9 mouse cellular contexts compared by ENCODE assay signal in genomic region chr6:39848766-39849165, GRCm38 (mm10). TPM values are rescaled to one million over a fixed set of nuclear protein-coding genes. Genes with fewer than 3 reads are reported as not detected.
DNase-seq lines count a peak whose midpoint lies in the region; ATAC-seq and TF ChIP-seq lines count a peak whose summit lies in the region.
"Had no signal": no experiment of that assay in that cellular context is flagged by ENCODE, and none has a peak within 500 bp of the region (broad histone marks: within the 10 kb centered on the region; RNA-seq: fewer than 3 reads in every experiment).

No protein-coding gene starts in this region.

- peak; percentile 23; the same call in 1 of the 2 replicates for TF ChIP-seq CTCF in cerebellum, adult 2 months (IDR thresholded peaks at IDR 0.05; ENCODE audit: borderline replicate concordance, insufficient read depth, low read depth, low read length)
- peak; percentile 68 for TF ChIP-seq CTCF in liver, embryonic 14.5 days (IDR thresholded peaks at IDR 0.05; ENCODE audit: low read depth)

- 64% methylated on average over 7 of the region's 7 CpGs for WGBS in cerebellum, adult 2 months
- WGBS in liver, embryonic 14.5 days (ENCODE audit: insufficient replicate concordance) = 27% methylated on average over 7 of the region's 7 CpGs
- WGBS in liver, embryonic 11.5 days = 47% methylated on average over 7 of the region's 7 CpGs

- ATAC-seq in liver, embryonic 14.5 days (ENCODE audit: insufficient read depth) = no peak
- ATAC-seq in liver, embryonic 11.5 days (replicated peaks; ENCODE audit: low FRiP score) = no peak; the same call in 1 of the 2 replicates

- no peaks in the 10 kb centered on the region for H3K27me3 ChIP-seq in cerebellum, adult 2 months (ENCODE audit: control insufficient read depth, insufficient read depth, low read length)
- H3K27me3 ChIP-seq in liver, embryonic 14.5 days (ENCODE audit: control insufficient read depth, insufficient read depth, low read length) = no peaks in the 10 kb centered on the region
- no peaks in the 10 kb centered on the region for H3K27me3 ChIP-seq in liver, embryonic 11.5 days (replicated peaks; ENCODE audit: control insufficient read depth, insufficient read depth, low read length)

- no peak for TF ChIP-seq EP300 in liver, embryonic 14.5 days (IDR thresholded peaks at IDR 0.05; ENCODE audit: low read depth)

- H3K9ac ChIP-seq in liver, embryonic 14.5 days (replicated peaks) = no peak overlapping the region
- no peak overlapping the region for H3K9ac ChIP-seq in liver, embryonic 11.5 days (ENCODE audit: low read depth, low read length)

- H3K4me1 ChIP-seq in cerebellum, adult 2 months (ENCODE audit: control insufficient read depth, insufficient read depth, low read length) = peaks cover 3% of the 10 kb centered on the region; the same call in 1 of the 2 replicates
- no peaks in the 10 kb centered on the region for H3K4me1 ChIP-seq in liver, embryonic 14.5 days (replicated peaks; ENCODE audit: control insufficient read depth in 2 of 2, insufficient read depth in 2 of 2, low read length in 1 of 2)
- no peaks in the 10 kb centered on the region for H3K4me1 ChIP-seq in liver, embryonic 11.5 days (replicated peaks; ENCODE audit: control insufficient read depth, insufficient read depth, low read length)

- H3K9me3 ChIP-seq in liver, embryonic 14.5 days (ENCODE audit: control insufficient read depth, low read length) = no peaks in the 10 kb centered on the region
- no peaks in the 10 kb centered on the region for H3K9me3 ChIP-seq in liver, embryonic 11.5 days (ENCODE audit: control insufficient read depth, low read length)

- H3K36me3 ChIP-seq in liver, embryonic 14.5 days (replicated peaks; ENCODE audit: control insufficient read depth, insufficient read depth, low read depth) = no peaks in the 10 kb centered on the region
- no peaks in the 10 kb centered on the region for H3K36me3 ChIP-seq in liver, embryonic 11.5 days (ENCODE audit: control insufficient read depth, insufficient read depth, low read length)

- TF ChIP-seq POLR2A in cerebellum, adult 2 months (IDR thresholded peaks at IDR 0.05; ENCODE audit: borderline replicate concordance, insufficient read depth, low read length) = no peak

- H3K4me3 ChIP-seq in cerebellum, adult 2 months (replicated peaks; ENCODE audit: insufficient read depth, low read depth, low read length) = no peak overlapping the region
- H3K4me3 ChIP-seq in liver, embryonic 14.5 days (ENCODE audit: insufficient read depth in 1 of 2, low read depth in 2 of 2, low read length in 2 of 2) = no peak overlapping the region
- no peak overlapping the region for H3K4me3 ChIP-seq in liver, embryonic 11.5 days (ENCODE audit: low read depth, low read length)

- no peak overlapping the region for H3K27ac ChIP-seq in cerebellum, adult 2 months (ENCODE audit: insufficient read depth, low read length)
- no peak overlapping the region for H3K27ac ChIP-seq in liver, embryonic 14.5 days
- no peak overlapping the region for H3K27ac ChIP-seq in liver, embryonic 11.5 days (ENCODE audit: low read depth, low read length)

- no peak overlapping the region for H3K4me2 ChIP-seq in liver, embryonic 14.5 days (ENCODE audit: low read depth)
- H3K4me2 ChIP-seq in liver, embryonic 11.5 days = no peak overlapping the region

- no peak for DNase-seq in cerebellum, adult 2 months
- no peak for DNase-seq in cerebellum, postnatal 25 days
- DNase-seq in liver, embryonic 14.5 days (ENCODE audit: low read depth in 3 of 3, low spot score in 3 of 3) = no peak
- DNase-seq in liver, embryonic 11.5 days (ENCODE audit: low spot score) = no peak
- DNase-seq in WW6 (ENCODE audit: low read depth, low spot score) = peak; percentile 59
- DNase-seq in induced T-regulatory cell, adult 2 months (ENCODE audit: low read depth) = peak; percentile 21
- DNase-seq in spleen, postnatal 36 days (ENCODE audit: low spot score in 2 of 2) = no peak
- no peak for DNase-seq in left cerebral cortex, adult 8-10 months (ENCODE audit: low spot score in 2 of 2)

RNA-seq across cellular contexts. Expression of gene Tmem178b, which starts 24.3 kb away (rescaled TPM):
- polyA plus RNA-seq in cerebellum, adult 2 months (2012; rRNA removed) = 66.7 and 72.3 TPM in 2 replicates
- 0.06 TPM in 1 of 2 replicates, not detected in the other for polyA plus RNA-seq in liver, embryonic 14.5 days (2012; rRNA removed)
- polyA plus RNA-seq in liver, embryonic 14.5 days (2014; fragmentation: Nextera tagmentation; extraction: Ambion mirVana) = not detected in 2 replicates
- 0.15 TPM in 1 of 2 replicates, not detected in the other for polyA plus RNA-seq in liver, embryonic 11.5 days (2014; fragmentation: Nextera tagmentation; extraction: Ambion mirVana)
- 100 to 1,000 TPM; 199 to 227 (median 211) TPM for total RNA-seq in left cerebral cortex, adult 8-10 months (2022)
- total RNA-seq: neutrophil, adult 5-6 weeks had no signal

RNA-seq across cellular contexts. Expression of gene Mrps33, which starts 38.0 kb away (rescaled TPM):
- polyA plus RNA-seq in cerebellum, adult 2 months (2012; rRNA removed) = 284 and 308 TPM in 2 replicates
- polyA plus RNA-seq in liver, embryonic 14.5 days (2012; rRNA removed) = 27.3 and 99.4 TPM in 2 replicates
- 92.1 and 94.6 TPM in 2 replicates for polyA plus RNA-seq in liver, embryonic 14.5 days (2014; fragmentation: Nextera tagmentation; extraction: Ambion mirVana)
- polyA plus RNA-seq in liver, embryonic 11.5 days (2014; fragmentation: Nextera tagmentation; extraction: Ambion mirVana) = 172 and 188 TPM in 2 replicates
- total RNA-seq in left cerebral cortex, adult 8-10 months (2022) = 100 to 1,000 TPM in 1 of 4 experiments, 10 to 100 TPM in 3; 86.0 to 103 (median 92.5) TPM

Comparison
In these comparisons a context has a peak if more than half of its experiments do, and no peak if none do; other contexts are left out.
1. DNase-seq: peak in WW6 (single experiment) and induced T-regulatory cell, adult 2 months (single experiment); none in cerebellum, adult 2 months (0 of 2), cerebellum, postnatal 25 days (0 of 2), liver, embryonic 14.5 days (0 of 3), liver, embryonic 11.5 days (single experiment), spleen, postnatal 36 days (0 of 2) and left cerebral cortex, adult 8-10 months (0 of 2).
2. RNA of gene Tmem178b, which starts 24.3 kb away (polyA plus RNA-seq): 66.7 to 72.3 TPM in cerebellum, adult 2 months; 0.15 TPM in liver, embryonic 11.5 days and 0.06 TPM in liver, embryonic 14.5 days; every median in the first group is over 10 times any median in the second.